Mouse (Mus musculus) right cerebral cortex, postnatal 36 days (tissue): ENCODE measurements at regions not wholly inside any gene's neighbourhood (a gene's known extent, or its start where the extent isn't known, plus 50 kb on each side); places are given as distances from the start of the nearest gene placed in this dataset.
A peak's percentile ranks its signal among the peaks of the same experiment; 100 is the strongest.

Experiments used
- DNase-seq, 2 experiments: peaks; one replicate each; pipeline ENCODE4 v3.0.0; 2022; ENCODE audit warnings: low spot score in 2 of 2, mixed read lengths in 1 of 2

DNA sequence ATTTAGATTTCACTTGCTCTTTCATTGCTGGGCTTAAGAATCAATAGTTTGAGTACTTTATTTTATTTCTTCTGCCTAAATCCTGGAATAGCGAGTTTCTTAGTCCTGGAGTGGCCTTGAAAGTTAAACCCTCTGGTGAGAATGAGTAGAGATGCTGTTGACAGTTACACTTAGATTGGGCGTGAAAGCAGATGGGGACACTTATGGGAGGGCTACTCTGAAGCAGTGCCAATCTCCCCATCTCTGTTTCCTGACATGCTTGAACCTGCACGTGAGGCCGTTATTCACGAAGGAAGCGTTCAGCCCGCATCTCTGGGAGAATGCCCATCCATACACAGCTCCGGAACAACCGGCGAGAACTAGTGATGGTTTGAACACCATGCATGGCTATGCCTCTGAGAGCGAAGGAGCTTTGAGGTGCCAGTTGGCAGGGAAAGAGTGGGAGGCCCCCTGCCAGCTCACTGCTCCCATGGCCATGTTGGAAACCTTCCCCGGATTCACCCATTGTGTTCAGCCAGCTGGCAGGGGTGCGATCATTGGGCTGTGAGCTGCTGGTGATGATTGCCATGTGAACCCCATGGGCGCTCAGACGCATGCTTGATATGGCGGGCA, 792.2 kb upstream of the Got2 start:
- DNase-seq, result peak; percentile 3 to 5

DNA sequence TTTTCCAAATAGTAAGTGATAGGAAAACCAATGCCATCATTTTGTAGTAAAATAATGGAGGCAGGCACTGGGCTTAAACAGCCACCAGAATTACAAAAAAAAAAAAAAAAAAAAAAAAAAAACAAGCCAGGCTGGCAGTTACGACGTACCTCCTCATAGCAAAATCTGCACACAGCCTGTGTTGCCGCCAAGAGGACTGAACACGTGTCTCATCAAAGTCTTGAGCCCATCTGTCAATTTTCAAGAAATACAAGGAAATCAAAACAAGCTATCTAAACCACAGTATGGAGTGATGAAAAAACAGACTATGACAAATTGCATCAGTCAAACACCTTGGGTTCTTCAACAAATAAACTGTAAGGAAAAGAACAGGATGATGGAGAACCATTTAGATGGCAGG, 791.2 kb upstream of the Got2 start:
- DNase-seq, result no peak

DNA sequence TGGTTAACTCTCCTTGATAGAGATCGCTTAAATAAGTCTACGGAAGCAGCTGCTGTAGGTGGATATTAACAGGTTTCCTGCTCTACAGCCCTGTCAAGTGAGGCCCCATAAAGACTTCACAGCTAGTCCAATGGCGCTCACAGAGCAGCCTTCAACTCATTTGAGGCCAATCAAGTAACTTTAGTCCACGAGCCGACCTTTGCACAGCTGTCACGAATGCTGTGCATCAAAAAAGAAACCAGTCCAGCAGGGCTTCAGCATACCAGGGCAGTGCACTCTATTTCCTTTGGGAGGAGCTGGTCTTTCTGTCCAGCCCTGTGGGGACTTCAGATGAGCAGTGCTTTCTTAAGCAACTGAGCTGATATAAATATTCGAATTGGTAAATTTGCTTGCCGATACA, 786.4 kb upstream of the Got2 start:
- DNase-seq, result no peak

DNA sequence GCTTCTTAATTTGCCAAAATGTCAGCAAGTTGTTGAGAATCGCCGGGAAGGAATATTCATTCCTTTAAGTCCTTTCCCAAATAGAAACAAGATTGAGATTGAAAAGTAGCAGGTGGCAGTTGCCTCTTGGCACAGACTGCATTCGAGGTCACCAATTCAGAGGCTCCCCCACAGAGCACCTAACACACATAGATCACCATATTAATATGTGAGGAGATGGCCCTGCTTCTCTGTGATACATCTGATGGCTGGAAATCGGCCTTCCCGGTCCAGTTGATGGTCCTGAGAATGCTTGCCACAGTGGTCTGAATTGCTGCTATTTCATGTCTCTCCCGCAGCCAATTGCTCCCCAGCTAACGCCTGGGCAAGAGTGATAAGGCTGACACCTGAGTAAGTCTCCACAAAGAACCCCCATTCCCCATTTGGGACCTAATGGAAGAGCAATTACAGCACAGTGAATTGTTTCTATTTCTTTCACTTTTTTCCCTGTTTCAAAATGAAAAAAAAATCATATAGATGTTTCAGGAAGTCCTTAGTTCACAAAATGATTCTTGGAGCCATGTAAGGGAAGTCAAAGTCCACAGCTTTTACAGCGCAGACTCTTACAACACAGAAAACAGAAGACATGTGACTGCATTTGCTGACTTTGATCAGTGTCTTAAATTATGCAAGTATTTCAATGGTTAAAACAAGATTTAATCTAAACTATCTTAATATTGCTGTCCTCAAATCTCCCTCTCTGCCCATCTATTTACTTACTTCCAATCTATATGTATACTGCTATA, 768.3 kb upstream of the Got2 start:
- no peak for DNase-seq

DNA sequence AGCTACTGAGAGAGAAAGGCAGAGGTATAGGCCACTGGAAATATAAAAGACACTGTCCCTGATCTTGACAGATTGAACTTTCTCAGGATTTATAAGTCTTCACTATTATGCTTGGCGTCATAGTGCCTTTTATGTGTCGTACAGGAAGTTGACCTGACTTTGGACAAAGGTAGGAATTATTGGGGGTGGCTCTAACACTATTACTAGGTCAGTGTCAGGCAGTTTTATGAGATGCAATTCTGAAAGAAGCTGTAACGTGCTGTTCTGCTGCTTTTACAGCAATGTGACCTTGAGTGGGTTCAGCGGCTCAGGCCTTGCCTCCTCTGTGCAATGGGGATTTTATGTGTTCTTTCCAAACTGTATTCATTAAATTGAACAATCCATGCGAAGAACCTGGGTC, 759.4 kb upstream of the Got2 start:
- DNase-seq, result no peak
